Mouse (Mus musculus): ENCODE measurements around the gene Qrich2. TPM values are rescaled to one million over a fixed set of nuclear protein-coding genes. Genes with fewer than 3 reads are reported as not detected.

Qrich2 gene
- under 1 TPM in 1 of 2 experiments, not detected in 1; 0.15 TPM for total RNA-seq (2023)

GRCm38 (mm10) chr11:116466141-116466540 is at the start of gene Qrich2:
Qrich2 (minus strand) TSS chr11:116466241.

GRCm38 (mm10) chr11:116493795-116494252 is 27.8 kb upstream of the Qrich2 start, which contains the start of gene Prpsap1:
Prpsap1 (minus strand) TSS chr11:116494202.

GRCm38 (mm10) chr11:116433356-116434286 is 32.4 kb downstream of the Qrich2 start, which contains the start of gene Ubald2:
Ubald2 (plus strand) TSS chr11:116434094.

GRCm38 (mm10) chr11:116412904-116413630 is 53.0 kb downstream of the Qrich2 start, which contains the start of gene Rnf157:
Rnf157 (minus strand) TSS chr11:116413032.

Other genes starting within 250 kb of the Qrich2 start
- not detected for gene Evpl, start 228.2 kb downstream of the Qrich2 start, total RNA-seq (2023)
- gene Srp68, start 192.0 kb downstream of the Qrich2 start, total RNA-seq (2023), result 10 to 100 TPM; 36.8 to 39.4 TPM
- not detected for gene Galr2, start 185.3 kb downstream of the Qrich2 start, total RNA-seq (2023)
- 10 to 100 TPM; 37.1 to 42.5 TPM for gene Exoc7, start 159.0 kb downstream of the Qrich2 start, total RNA-seq (2023)
- gene Foxj1, start 130.8 kb downstream of the Qrich2 start, total RNA-seq (2023), result under 1 TPM in 1 of 2 experiments, not detected in 1; 0.22 TPM
- gene Rnf157, start 53.2 kb downstream of the Qrich2 start, total RNA-seq (2023), result 1 to 10 TPM; 3.0 to 4.9 TPM
- 10 to 100 TPM; 69.9 to 86.6 TPM for gene Ubald2, start 32.1 kb downstream of the Qrich2 start, total RNA-seq (2023)
- 10 to 100 TPM; 32.5 to 33.0 TPM for gene Prpsap1, start 28.0 kb upstream of the Qrich2 start, total RNA-seq (2023)
- 10 to 100 TPM in 1 of 2 experiments, 1 to 10 TPM in 1; 7.0 to 13.9 TPM for gene Sphk1, start 64.7 kb upstream of the Qrich2 start, total RNA-seq (2023)
- 1 to 10 TPM; 9.3 to 9.6 TPM for gene Ube2o, start 115.2 kb upstream of the Qrich2 start, total RNA-seq (2023)
- gene Aanat, start 120.2 kb upstream of the Qrich2 start, total RNA-seq (2023), result not detected
- 10 to 100 TPM; 75.8 to 91.1 TPM for gene Rhbdf2, start 160.8 kb upstream of the Qrich2 start, total RNA-seq (2023)
- gene Prcd, start 187.3 kb upstream of the Qrich2 start, total RNA-seq (2023), result not detected
- gene Cygb, start 188.1 kb upstream of the Qrich2 start, total RNA-seq (2023), result not detected